Mouse (Mus musculus) limb, embryonic 11.5 days (tissue): ENCODE results near the gene 1700123O20Rik. TPM values are rescaled to one million over a fixed set of nuclear protein-coding genes. Genes with fewer than 3 reads are reported as not detected.

Experiments used
- ATAC-seq: fragments of 200-750 bp; cut with Nextera tagmentation; 2 replicates; pipeline ENCODE4 v1.8.0; 2017; ENCODE audit warnings: low read depth; ENCODE audit not compliant: insufficient number of reproducible peaks, low FRiP score, low TSS enrichment
- DNase-seq: peaks from one replicate; pipeline ENCODE4 v3.0.0-alpha.2; 2015; ENCODE audit warnings: low spot score
- H3K27ac ChIP-seq: fragments of 300-500 bp; sonication (generic); replicated peaks from 2 replicates; pipeline ENCODE4 v1.5.1; 2014; ENCODE audit warnings: low read depth, mild to moderate bottlenecking, low read length
- H3K27me3 ChIP-seq: fragments of 300-500 bp; sonication (generic); 2 replicates; pipeline ENCODE4 v1.6.1; 2014; ENCODE audit warnings: mild to moderate bottlenecking, low read length, mixed read lengths; ENCODE audit not compliant: control insufficient read depth, insufficient read depth
- H3K36me3 ChIP-seq: fragments of 300-500 bp; sonication (generic); 2 replicates; pipeline ENCODE4 v1.6.1; 2014; ENCODE audit warnings: mild to moderate bottlenecking, low read length, moderate library complexity, mixed read lengths; ENCODE audit not compliant: control insufficient read depth, insufficient read depth
- H3K4me1 ChIP-seq: fragments of 300-500 bp; sonication (generic); 2 replicates; pipeline ENCODE4 v1.6.1; 2014; ENCODE audit warnings: low read length, mixed read lengths; ENCODE audit not compliant: control insufficient read depth, insufficient read depth
- H3K4me2 ChIP-seq: fragments of 300-500 bp; sonication (generic); 2 replicates; pipeline ENCODE4 v1.6.1; 2014; ENCODE audit warnings: low read depth, mild to moderate bottlenecking, moderate library complexity; ENCODE audit not compliant: severe bottlenecking
- H3K4me3 ChIP-seq: fragments of 300-500 bp; sonication (generic); 2 replicates; pipeline ENCODE4 v1.5.1; 2014; ENCODE audit warnings: low read depth, low read length
- H3K9ac ChIP-seq: fragments of 300-500 bp; sonication (generic); 2 replicates; pipeline ENCODE4 v1.6.1; 2014; ENCODE audit warnings: mild to moderate bottlenecking, low read length
- H3K9me3 ChIP-seq: fragments of 300-500 bp; sonication (generic); 2 replicates; pipeline ENCODE4 v1.6.1; 2016; ENCODE audit warnings: low read length; ENCODE audit not compliant: control insufficient read depth
- WGBS: fragments of 180-500 bp; shearing (Covaris S2); extraction: QIAGEN DNeasy Blood & Tissue Kit; methylation state at CpG from one replicate; pipeline ENCODE4 v1.1.7; 2014; 5-methylcytosine and 5-hydroxymethylcytosine counted together
- microRNA-seq: library from miRNA; unstranded; fragments of <30 nt; microRNA quantifications from one replicate; pipeline ENCODE4, GENCODE M21; 2016
- polyA plus RNA-seq: library from polyadenylated mRNA; unstranded; fragments of >200 nt; fragmentation: Nextera tagmentation; extraction: Ambion mirVana; gene quantifications from 2 replicates; pipeline ENCODE4 v1.2.1, GENCODE M21; 2014

The 1700123O20Rik gene
- polyA plus RNA-seq, 1 experiment from 2014 or later: 114 TPM

- H3K4me1 ChIP-seq: no peaks in the 10 kb centered on the region
- ATAC-seq (no peak), DNase-seq (no peak)
- no peaks in the 10 kb centered on the region for H3K36me3 ChIP-seq
- no peak overlapping the region for H3K27ac ChIP-seq
- no peak overlapping the region for H3K9ac ChIP-seq
- no peak overlapping the region for H3K4me3 ChIP-seq
- 74% methylated on average over 4 of the region's 4 CpGs for WGBS
- H3K4me2 ChIP-seq: no peak overlapping the region
- no peaks in the 10 kb centered on the region for H3K9me3 ChIP-seq
- H3K27me3 ChIP-seq: no peaks in the 10 kb centered on the region
Observed at GRCm38 (mm10) chr14:54734004-54734403, 48.0 kb downstream of the 1700123O20Rik start.

GRCm38 (mm10) chr14:54735221-54735620 is 49.2 kb downstream of the 1700123O20Rik start:
- H3K27ac ChIP-seq: no peak overlapping the region
- no peaks in the 10 kb centered on the region for H3K4me1 ChIP-seq
- no peak overlapping the region for H3K4me3 ChIP-seq
- no peak for DNase-seq
- H3K4me2 ChIP-seq: no peak overlapping the region
- no peaks in the 10 kb centered on the region for H3K9me3 ChIP-seq
- H3K36me3 ChIP-seq: no peaks in the 10 kb centered on the region
- no peaks in the 10 kb centered on the region for H3K27me3 ChIP-seq
- WGBS: 72% methylated on average over 4 of the region's 4 CpGs
- no peak for ATAC-seq
- H3K9ac ChIP-seq: no peak overlapping the region

- H3K4me3 ChIP-seq: no peak overlapping the region
- no peaks in the 10 kb centered on the region for H3K4me1 ChIP-seq
- no peak overlapping the region for H3K4me2 ChIP-seq
- no peak overlapping the region for H3K27ac ChIP-seq
- H3K36me3 ChIP-seq: no peaks in the 10 kb centered on the region
- no peaks in the 10 kb centered on the region for H3K9me3 ChIP-seq
- ATAC-seq: no peak
- no peak for DNase-seq
- WGBS: 74% methylated on average over 14 of the region's 14 CpGs
- no peak overlapping the region for H3K9ac ChIP-seq
- H3K27me3 ChIP-seq: no peaks in the 10 kb centered on the region
Observed at GRCm38 (mm10) chr14:54736555-54737552, 50.8 kb downstream of the 1700123O20Rik start.

DNA sequence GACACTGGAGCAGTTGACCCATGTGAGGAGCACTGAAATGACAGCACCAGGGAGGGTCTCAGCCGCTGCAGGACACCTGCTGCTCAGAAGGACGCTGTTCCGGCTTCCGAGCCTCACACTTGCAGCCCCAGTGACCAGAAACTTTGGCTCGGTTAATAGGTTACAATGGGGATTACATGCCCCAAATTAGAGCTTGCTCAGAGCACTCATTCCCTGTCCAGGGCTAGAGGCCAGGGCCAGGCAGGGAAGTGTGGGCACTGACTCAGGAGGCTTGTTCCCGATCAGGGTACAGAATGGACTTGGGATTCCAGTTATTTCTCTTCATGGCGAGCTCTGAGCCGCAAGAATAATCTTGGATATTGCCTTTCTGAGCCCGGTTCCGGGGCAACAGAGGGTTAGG is 51.6 kb downstream of the 1700123O20Rik start:
- Histone ChIP-seq H3K4me3 (no peak overlapping the region), H3K27ac (no peak overlapping the region), H3K4me2 (no peak overlapping the region), H3K9ac (no peak overlapping the region), H3K27me3 (no peaks in the 10 kb centered on the region), H3K4me1 (no peaks in the 10 kb centered on the region), H3K36me3 (no peaks in the 10 kb centered on the region), H3K9me3 (no peaks in the 10 kb centered on the region)
- WGBS: 85% methylated on average over 10 of the region's 10 CpGs
- ATAC-seq: no peak
- no peak for DNase-seq

Small RNA genes lying within 50 kb of the gene (microRNA-seq; reads per million reads assigned to microRNA genes)
- gene Mir6948: not detected

Other genes starting within 250 kb of the 1700123O20Rik start
- gene Lrp10, start 222.1 kb upstream of the 1700123O20Rik start, polyA plus RNA-seq: 18.9 and 19.6 TPM in 2 replicates
- 4.7 and 5.3 TPM in 2 replicates for gene Rem2, start 210.1 kb upstream of the 1700123O20Rik start, polyA plus RNA-seq
- gene Prmt5, start 168.7 kb upstream of the 1700123O20Rik start, polyA plus RNA-seq: 122 and 126 TPM in 2 replicates
- gene Haus4, start 131.6 kb upstream of the 1700123O20Rik start, polyA plus RNA-seq: 52.4 and 53.1 TPM in 2 replicates
- 38.5 and 41.8 TPM in 2 replicates for gene Ajuba, start 108.7 kb upstream of the 1700123O20Rik start, polyA plus RNA-seq
- 6.8 and 7.8 TPM in 2 replicates for gene 4931414P19Rik, start 80.2 kb upstream of the 1700123O20Rik start, polyA plus RNA-seq
- gene Psmb5, start 68.2 kb upstream of the 1700123O20Rik start, polyA plus RNA-seq: 474 and 488 TPM in 2 replicates
- 0.20 TPM in 1 of 2 replicates, not detected in the other for gene Psmb11, start 64.8 kb upstream of the 1700123O20Rik start, polyA plus RNA-seq
- gene Gm17606, start 45.3 kb upstream of the 1700123O20Rik start, polyA plus RNA-seq: not detected in 2 replicates
- gene Cdh24, start 44.9 kb upstream of the 1700123O20Rik start, polyA plus RNA-seq: 8.6 and 10.2 TPM in 2 replicates
- 141 and 160 TPM in 2 replicates for gene Acin1, start 715 bp downstream of the 1700123O20Rik start, polyA plus RNA-seq
- 0.25 and 0.34 TPM in 2 replicates for gene Gm29776, start 12.6 kb downstream of the 1700123O20Rik start, polyA plus RNA-seq
- gene Cebpe, start 26.0 kb downstream of the 1700123O20Rik start, polyA plus RNA-seq: not detected in 2 replicates
- gene Slc7a8, start 95.7 kb downstream of the 1700123O20Rik start, polyA plus RNA-seq: 0.75 and 1.1 TPM in 2 replicates
- gene Rnf212b, start 127.9 kb downstream of the 1700123O20Rik start, polyA plus RNA-seq: not detected in 2 replicates
- gene Homez, start 184.7 kb downstream of the 1700123O20Rik start, polyA plus RNA-seq: 12.8 and 17.7 TPM in 2 replicates
- gene Ppp1r3e, start 191.3 kb downstream of the 1700123O20Rik start, polyA plus RNA-seq: 0.37 and 0.51 TPM in 2 replicates
- 2.1 and 2.2 TPM in 2 replicates for gene Bcl2l2, start 197.2 kb downstream of the 1700123O20Rik start, polyA plus RNA-seq
- 0.56 TPM in 1 of 2 replicates, not detected in the other for gene Gm20521, start 197.2 kb downstream of the 1700123O20Rik start, polyA plus RNA-seq
- gene Pabpn1, start 206.3 kb downstream of the 1700123O20Rik start, polyA plus RNA-seq: 158 and 177 TPM in 2 replicates
- gene Slc22a17, start 226.9 kb downstream of the 1700123O20Rik start, polyA plus RNA-seq: 35.5 and 46.0 TPM in 2 replicates
- gene Efs, start 239.9 kb downstream of the 1700123O20Rik start, polyA plus RNA-seq: 42.7 and 44.6 TPM in 2 replicates
- gene Il25, start 246.5 kb downstream of the 1700123O20Rik start, polyA plus RNA-seq: not detected in 2 replicates